Mouse (Mus musculus) liver, adult 2 months (tissue): ENCODE measurements around the gene Dnph1. TPM values are rescaled to one million over a fixed set of nuclear protein-coding genes. Genes with fewer than 3 reads are reported as not detected.
A peak's percentile ranks its signal among the peaks of the same experiment; 100 is the strongest.

Source experiments
- DNase-seq: peaks from one replicate; pipeline ENCODE4 v3.0.0-alpha.2; 2011; ENCODE audit warnings: low read depth, low spot score; ENCODE audit errors: extremely low read depth
- H3K27ac ChIP-seq: fragments of 200-500 bp; replicated peaks from 2 replicates; pipeline ENCODE4 v1.5.1; 2012; ENCODE audit warnings: low read depth, mild to moderate bottlenecking, control low read depth, inconsistent platforms, low read length; ENCODE audit not compliant: insufficient read depth
- H3K27me3 ChIP-seq: fragments of 200-500 bp; 2 replicates; pipeline ENCODE4 v1.6.1; 2012; ENCODE audit warnings: mild to moderate bottlenecking, moderate library complexity, low read length, inconsistent platforms; ENCODE audit not compliant: control insufficient read depth, insufficient read depth
- H3K36me3 ChIP-seq: fragments of 200-500 bp; 2 replicates; pipeline ENCODE4 v1.6.1; 2012; ENCODE audit warnings: low read length, inconsistent platforms; ENCODE audit not compliant: control insufficient read depth, insufficient read depth
- H3K4me1 ChIP-seq: fragments of 200-500 bp; 2 replicates; pipeline ENCODE4 v1.6.1; 2011; ENCODE audit warnings: low read length; ENCODE audit not compliant: control insufficient read depth, insufficient read depth
- H3K4me3 ChIP-seq: fragments of 200-500 bp; 2 replicates; pipeline ENCODE4 v1.5.1; 2011; ENCODE audit warnings: low read depth, mild to moderate bottlenecking, control low read depth, low read length, moderate library complexity; ENCODE audit not compliant: insufficient read depth
- H3K79me2 ChIP-seq: fragments of 200-500 bp; 2 replicates; pipeline ENCODE4 v1.6.1; 2012; ENCODE audit warnings: inconsistent platforms, mild to moderate bottlenecking, low read length, moderate library complexity; ENCODE audit not compliant: control insufficient read depth, insufficient read depth
- H3K9ac ChIP-seq: fragments of 200-500 bp; 2 replicates; pipeline ENCODE4 v1.6.1; 2012; ENCODE audit warnings: low read depth, mild to moderate bottlenecking, control low read depth, inconsistent platforms, low read length
- CTCF ChIP-seq: fragments of 200-500 bp; IDR thresholded peaks from 2 replicates; pipeline ENCODE4 v1.5.1; 2011; ENCODE audit warnings: low read depth, low read length, control low read depth
- POLR2A ChIP-seq: fragments of 200-500 bp; IDR thresholded peaks from 2 replicates; pipeline ENCODE4 v1.6.1; 2011; ENCODE audit warnings: low read length, control low read depth; ENCODE audit not compliant: insufficient read depth; ENCODE audit errors: extremely low read depth
- WGBS: fragments of 180-500 bp; shearing (Covaris S2); methylation state at CpG from one replicate; pipeline ENCODE4 v1.1.7; 2018; 5-methylcytosine and 5-hydroxymethylcytosine counted together
- polyA plus RNA-seq: library from polyadenylated mRNA; depleted of rRNA; stranded (reverse); fragments of >200 nt; gene quantifications from 2 replicates; pipeline ENCODE4 v1.2.3, GENCODE M21; 2012
- total RNA-seq: library from RNA; depleted of rRNA; stranded (reverse); fragments of >200 nt; gene quantifications from 2 replicates; pipeline ENCODE4 v1.2.3, GENCODE M21; 2014

Gene Dnph1
- total and polyA plus RNA-seq, 2 experiments, result 9.0 to 13.3 TPM

DNA sequence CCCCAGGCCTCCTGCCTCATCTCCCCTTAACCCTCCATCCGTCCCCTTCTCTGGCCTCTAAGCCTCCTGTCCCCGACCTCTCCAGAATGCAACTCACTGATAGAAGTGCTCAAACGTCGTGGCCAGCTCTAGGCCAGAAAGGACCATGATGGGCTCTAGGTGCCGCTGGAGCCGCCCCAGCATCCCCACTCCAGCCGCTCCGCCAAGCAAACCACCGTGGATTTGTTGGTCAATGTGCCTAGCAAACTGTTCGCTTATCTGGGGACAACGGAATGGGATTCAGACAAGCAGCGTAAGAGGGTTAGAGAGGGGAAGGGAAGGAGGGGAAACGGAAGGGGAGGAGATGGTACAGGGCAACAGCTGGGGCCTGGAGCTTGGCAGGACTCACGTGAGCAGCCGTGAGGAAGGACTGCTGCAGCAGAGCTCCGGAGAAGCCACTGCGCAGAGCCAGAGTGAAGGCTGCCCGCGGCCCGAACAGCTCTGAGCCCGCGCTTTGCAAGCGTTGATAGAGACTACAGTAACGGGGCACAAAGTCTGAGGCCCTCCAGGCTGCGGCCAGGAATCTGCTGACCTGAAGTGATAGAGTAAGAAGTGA is 24.0 kb downstream of the Dnph1 start:
- Histone ChIP-seq H3K36me3 (no peaks in the 10 kb centered on the region), H3K79me2 (no peaks in the 10 kb centered on the region), H3K9ac (peak overlapping the region; percentile 26; the same call in 1 of the 2 replicates), H3K4me1 (no peaks in the 10 kb centered on the region), H3K4me3 (peak overlapping the region; percentile 26; the same call in 1 of the 2 replicates), H3K27me3 (no peaks in the 10 kb centered on the region), H3K27ac (no peak overlapping the region)
- TF ChIP-seq CTCF, result no peak
- TF ChIP-seq POLR2A, result no peak
- no peak for DNase-seq
- WGBS, result 61% methylated on average over 25 of the region's 25 CpGs

DNA sequence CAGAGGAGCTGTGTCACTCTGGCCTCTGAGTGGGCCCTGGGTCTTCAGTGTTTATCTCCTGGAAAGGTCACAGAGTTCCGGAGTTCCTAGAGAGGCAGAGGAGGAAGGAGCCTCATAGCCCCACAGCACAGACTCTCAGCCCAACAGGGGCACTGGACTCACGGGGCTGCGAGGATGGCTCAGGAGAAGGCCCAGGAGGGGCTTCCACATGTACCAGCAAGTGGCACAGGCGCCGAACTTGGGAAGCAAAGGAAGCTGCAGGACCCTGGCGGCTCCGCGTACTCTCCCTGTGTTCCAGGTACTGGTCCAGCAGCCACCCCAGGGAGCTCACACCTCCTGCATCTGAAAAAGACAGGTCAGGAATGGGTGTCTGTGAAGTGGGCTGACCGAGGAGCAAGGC is 24.7 kb downstream of the Dnph1 start:
- DNase-seq, result no peak
- Histone ChIP-seq H3K27me3 (no peaks in the 10 kb centered on the region), H3K27ac (no peak overlapping the region), H3K79me2 (no peaks in the 10 kb centered on the region), H3K4me3 (no peak overlapping the region; the same call in 1 of the 2 replicates), H3K9ac (no peak overlapping the region), H3K36me3 (no peaks in the 10 kb centered on the region), H3K4me1 (no peaks in the 10 kb centered on the region)
- 85% methylated on average over 9 of the region's 9 CpGs for WGBS
- TF ChIP-seq POLR2A (no peak), CTCF (no peak)

DNA sequence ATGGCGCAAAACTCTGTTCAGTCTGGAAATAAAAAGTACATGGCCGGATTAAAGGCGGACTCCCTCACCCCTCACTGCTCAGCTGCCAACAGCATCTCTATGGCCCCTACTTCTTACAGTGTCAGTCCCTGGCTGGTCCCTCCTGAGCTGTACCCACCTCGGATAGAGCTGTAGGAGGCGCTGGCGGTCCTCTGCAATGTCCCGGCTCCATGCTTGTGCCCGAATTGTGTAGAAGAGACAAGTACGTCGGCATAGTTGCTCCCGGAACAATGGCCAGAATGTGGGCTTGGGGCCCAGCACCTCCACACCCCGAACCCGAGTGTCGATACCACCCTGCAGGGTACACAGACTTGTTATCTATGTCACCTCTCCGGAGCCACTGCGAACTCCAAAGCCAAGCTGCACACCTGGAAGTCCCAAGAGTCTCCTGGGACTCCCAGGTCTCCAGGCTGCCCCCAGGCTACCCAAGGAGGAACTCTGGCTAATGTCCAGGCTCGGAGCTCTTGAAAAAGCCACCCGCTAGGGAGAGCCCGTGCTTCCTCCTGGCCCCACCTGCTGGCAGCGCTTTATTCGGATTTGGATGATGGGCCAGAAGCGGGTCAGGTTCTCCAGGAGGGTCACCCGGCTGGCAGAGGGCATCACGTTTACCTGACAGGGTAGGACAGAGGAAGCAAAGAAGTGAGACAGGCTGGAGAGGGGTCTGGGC is 25.6 kb downstream of the Dnph1 start:
- WGBS, result 59% methylated on average over 24 of the region's 24 CpGs
- Histone ChIP-seq H3K9ac (no peak overlapping the region), H3K4me3 (no peak overlapping the region), H3K27ac (no peak overlapping the region), H3K79me2 (no peaks in the 10 kb centered on the region), H3K27me3 (no peaks in the 10 kb centered on the region), H3K36me3 (no peaks in the 10 kb centered on the region), H3K4me1 (no peaks in the 10 kb centered on the region)
- TF ChIP-seq CTCF, result no peak
- DNase-seq, result no peak

DNA sequence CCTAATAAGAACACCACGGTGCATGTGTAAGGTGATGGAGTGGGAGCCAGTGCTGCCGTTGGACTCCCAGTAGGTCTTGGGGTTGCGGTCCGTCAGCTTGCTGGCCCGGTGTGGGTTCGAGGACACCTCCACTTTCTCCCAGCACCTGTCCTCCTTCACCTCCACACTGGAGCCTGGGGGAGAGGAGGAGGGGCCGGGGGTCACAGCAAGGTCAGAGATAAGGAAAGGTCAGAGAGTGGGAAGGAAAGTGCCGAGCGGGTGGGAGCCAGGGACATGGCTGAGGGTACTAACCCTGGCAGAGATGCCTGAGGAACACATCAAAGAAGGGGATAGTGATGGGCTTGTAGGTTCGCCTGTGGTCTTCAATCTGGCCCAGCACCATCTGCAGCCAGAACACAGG is 28.6 kb downstream of the Dnph1 start:
- 84% methylated on average over 10 of the region's 10 CpGs for WGBS
- H3K36me3 ChIP-seq, result no peaks in the 10 kb centered on the region
- no peak overlapping the region for H3K9ac ChIP-seq
- no peak for DNase-seq
- H3K4me3 ChIP-seq, result no peak overlapping the region
- H3K4me1 ChIP-seq, result no peaks in the 10 kb centered on the region
- no peak overlapping the region for H3K27ac ChIP-seq
- H3K79me2 ChIP-seq, result no peaks in the 10 kb centered on the region
- TF ChIP-seq POLR2A, result no peak
- no peak for TF ChIP-seq CTCF
- no peaks in the 10 kb centered on the region for H3K27me3 ChIP-seq

DNA sequence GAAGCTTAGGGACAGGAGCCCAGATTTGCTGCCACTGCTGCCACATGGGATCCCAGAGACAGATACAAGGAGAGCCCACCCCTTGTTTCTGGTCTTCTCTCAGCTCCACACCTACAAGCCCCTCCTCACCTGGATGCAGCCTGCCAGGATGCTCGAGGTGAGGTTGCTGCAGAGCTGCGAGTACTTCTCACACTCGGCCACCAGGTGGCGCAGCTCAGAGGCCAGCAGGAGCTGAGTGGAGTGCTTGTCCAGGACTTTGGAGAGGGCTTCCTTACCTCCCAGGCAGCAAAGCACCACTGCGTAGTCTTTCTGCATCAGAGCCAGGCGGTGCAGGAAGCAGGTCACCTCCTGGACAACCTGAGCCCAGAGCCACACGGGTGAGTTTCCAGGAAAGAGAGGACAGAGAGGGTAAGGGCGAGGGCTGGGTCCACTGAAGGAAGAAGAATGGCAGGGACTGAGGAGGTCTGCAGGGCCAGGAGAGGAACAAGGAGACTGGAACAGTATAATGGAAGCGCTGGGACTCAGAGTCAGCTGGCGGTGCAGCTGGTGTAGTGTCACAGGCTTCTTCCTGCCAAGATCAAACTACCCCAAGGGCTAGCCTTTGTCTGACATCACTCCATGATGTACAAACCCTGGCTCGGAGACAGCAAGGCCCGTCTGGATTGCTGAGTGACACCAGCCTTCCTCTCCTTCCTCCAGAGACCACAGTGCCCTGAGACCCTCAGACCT is 29.2 kb downstream of the Dnph1 start:
- DNase-seq, result peak; percentile 33
- no peak overlapping the region for H3K4me3 ChIP-seq
- H3K9ac ChIP-seq, result no peak overlapping the region
- TF ChIP-seq CTCF, result peak; percentile 98
- TF ChIP-seq POLR2A, result no peak
- no peak overlapping the region for H3K27ac ChIP-seq
- H3K27me3 ChIP-seq, result no peaks in the 10 kb centered on the region
- no peaks in the 10 kb centered on the region for H3K4me1 ChIP-seq
- no peaks in the 10 kb centered on the region for H3K79me2 ChIP-seq
- H3K36me3 ChIP-seq, result no peaks in the 10 kb centered on the region
- 50% methylated on average over 12 of the region's 12 CpGs for WGBS
